Mouse (Mus musculus): ENCODE measurements at regions not wholly inside any gene's neighbourhood (a gene's known extent, or its start where the extent isn't known, plus 50 kb on each side); places are given as distances from the start of the nearest gene placed in this dataset.

GRCm38 (mm10) chr16:74514481-74514880 lies 102.9 kb upstream of the Robo2 start:
- ChIA-PET POLR2A (no interaction called here), CTCF (interaction anchor here (0.7 kb wide), 1 partner anchor 12 kb away, joined by 4 read pairs; no protein-coding TSS in a partner anchor)
- no peak for TF ChIP-seq CTCF (IDR thresholded peaks at IDR 0.05)
- no peak for ATAC-seq
- no peak for DNase-seq (ENCODE audit: low read depth, low spot score)
- no peaks in the 10 kb centered on the region for H3K27me3 ChIP-seq
- in situ Hi-C loops (cut with MboI; ENCODE audit: low pct_unique_long_range_greater_than_20kb): no loop called here

GRCm38 (mm10) chr16:74510383-74510782 lies 98.8 kb upstream of the Robo2 start:
- no peak for TF ChIP-seq CTCF (IDR thresholded peaks at IDR 0.05)
- no peaks in the 10 kb centered on the region for H3K27me3 ChIP-seq
- CTCF ChIA-PET: interaction anchor here (1.2 kb wide), 1 partner anchor 79 kb away, joined by 3 read pairs; no protein-coding TSS in a partner anchor
- POLR2A ChIA-PET: no interaction called here
- DNase-seq (ENCODE audit: low read depth, low spot score): no peak
- ATAC-seq: no peak
- in situ Hi-C loops (cut with MboI; ENCODE audit: low pct_unique_long_range_greater_than_20kb): no loop called here

- DNase-seq (ENCODE audit: low read depth, low spot score) (no peak), ATAC-seq (no peak)
- ChIA-PET POLR2A (no interaction called here), CTCF (interaction anchor here (0.6 to 1.2 kb wide), 2 partner anchors 13 to 78 kb away, joined by 3 read pairs; no protein-coding TSS in a partner anchor)
- no peak for TF ChIP-seq CTCF (IDR thresholded peaks at IDR 0.05)
- no peaks in the 10 kb centered on the region for H3K27me3 ChIP-seq
- in situ Hi-C loops (cut with MboI; ENCODE audit: low pct_unique_long_range_greater_than_20kb): no loop called here
Observed at GRCm38 (mm10) chr16:74509489-74509888, 97.9 kb upstream of the Robo2 start.

- ChIA-PET CTCF (interaction anchor here (0.7 kb wide), 1 partner anchor 12 kb away, joined by 3 read pairs; no protein-coding TSS in a partner anchor), POLR2A (no interaction called here)
- no peak for TF ChIP-seq CTCF (IDR thresholded peaks at IDR 0.05)
- in situ Hi-C loops (cut with MboI; ENCODE audit: low pct_unique_long_range_greater_than_20kb): no loop called here
- DNase-seq (ENCODE audit: low read depth, low spot score): no peak
- no peaks in the 10 kb centered on the region for H3K27me3 ChIP-seq
- ATAC-seq: no peak
Observed at GRCm38 (mm10) chr16:74506719-74507118, 95.1 kb upstream of the Robo2 start.

- no peaks in the 10 kb centered on the region for H3K27me3 ChIP-seq
- ATAC-seq (no peak), DNase-seq (ENCODE audit: low read depth, low spot score) (no peak)
- in situ Hi-C loops (cut with MboI; ENCODE audit: low pct_unique_long_range_greater_than_20kb): no loop called here
- no peak for TF ChIP-seq CTCF (IDR thresholded peaks at IDR 0.05)
- ChIA-PET CTCF (interaction anchor here (0.7 kb wide), 1 partner anchor 13 kb away, joined by 3 read pairs; no protein-coding TSS in a partner anchor), POLR2A (no interaction called here)
Observed at GRCm38 (mm10) chr16:74506173-74506709, 94.6 kb upstream of the Robo2 start.

GRCm38 (mm10) chr16:74504426-74504825 lies 92.8 kb upstream of the Robo2 start:
- ChIA-PET CTCF (no interaction called here), POLR2A (no interaction called here)
- in situ Hi-C loops (cut with MboI; ENCODE audit: low pct_unique_long_range_greater_than_20kb): no loop called here
- no peaks in the 10 kb centered on the region for H3K27me3 ChIP-seq
- DNase-seq (ENCODE audit: low read depth, low spot score) (no peak), ATAC-seq (no peak)
- TF ChIP-seq CTCF (IDR thresholded peaks at IDR 0.05): no peak

GRCm38 (mm10) chr16:74500687-74501086 lies 89.1 kb upstream of the Robo2 start:
- no peak for TF ChIP-seq CTCF (IDR thresholded peaks at IDR 0.05)
- no peak for ATAC-seq

GRCm38 (mm10) chr16:74467745-74468420 lies 56.3 kb upstream of the Robo2 start:
- ATAC-seq: no peak
- DNase-seq (ENCODE audit: low read depth, low spot score): no peak
- ChIA-PET CTCF (no interaction called here), POLR2A (no interaction called here)
- peaks cover 4% of the 10 kb centered on the region for H3K27me3 ChIP-seq
- TF ChIP-seq CTCF (IDR thresholded peaks at IDR 0.05): no peak
- in situ Hi-C loops (cut with MboI; ENCODE audit: low pct_unique_long_range_greater_than_20kb): no loop called here

More at GRCm38 (mm10) chr16:74500687-74501086, 89.1 kb upstream of the Robo2 start:
- CTCF ChIA-PET: no interaction called here
- in situ Hi-C loops (cut with MboI; ENCODE audit: low pct_unique_long_range_greater_than_20kb): no loop called here
- POLR2A ChIA-PET: no interaction called here
- DNase-seq (ENCODE audit: low read depth, low spot score): no peak
- H3K27me3 ChIP-seq: no peaks in the 10 kb centered on the region

GRCm38 (mm10) chr16:74467159-74467558 lies 55.5 kb upstream of the Robo2 start:
- H3K27me3 ChIP-seq: peaks cover 4% of the 10 kb centered on the region
- no peak for TF ChIP-seq CTCF (IDR thresholded peaks at IDR 0.05)
- in situ Hi-C loops (cut with MboI; ENCODE audit: low pct_unique_long_range_greater_than_20kb): no loop called here
- POLR2A ChIA-PET: no interaction called here
- CTCF ChIA-PET: no interaction called here
- DNase-seq (ENCODE audit: low read depth, low spot score): no peak
- no peak for ATAC-seq

- H3K27me3 ChIP-seq: peaks cover 4% of the 10 kb centered on the region
- ATAC-seq (peak; percentile 65), DNase-seq (ENCODE audit: low read depth, low spot score) (no peak)
- ChIA-PET CTCF (no interaction called here), POLR2A (no interaction called here)
- TF ChIP-seq CTCF (IDR thresholded peaks at IDR 0.05): no peak
- in situ Hi-C loops (cut with MboI; ENCODE audit: low pct_unique_long_range_greater_than_20kb): no loop called here
Observed at GRCm38 (mm10) chr16:74464835-74465234, 53.2 kb upstream of the Robo2 start.

GRCm38 (mm10) chr16:74464290-74464689 lies 52.7 kb upstream of the Robo2 start:
- TF ChIP-seq CTCF (IDR thresholded peaks at IDR 0.05): no peak
- POLR2A ChIA-PET: no interaction called here
- DNase-seq (ENCODE audit: low read depth, low spot score): no peak
- no peak for ATAC-seq
- peaks cover 4% of the 10 kb centered on the region for H3K27me3 ChIP-seq
- in situ Hi-C loops (cut with MboI; ENCODE audit: low pct_unique_long_range_greater_than_20kb): no loop called here
- CTCF ChIA-PET: no interaction called here

All from Patski (cell line).